Mouse (Mus musculus) monocyte, adult 2 months (primary cell): ENCODE results near the gene Slc2a4.
A peak's percentile ranks its signal among the peaks of the same experiment; 100 is the strongest.
"Not testable (repeated sequence)": the region's sequence is repeated elsewhere in the genome, so short reads cannot be mapped to it uniquely, and the experiment has no call there.

ENCODE experiments used
- DNase-seq, 2 experiments: peaks; one replicate each; pipeline ENCODE4 v3.0.0; 2022; ENCODE audit warnings: low spot score in 2 of 2, low read depth in 1 of 2

Gene Slc2a4

GRCm38 (mm10) chr11:69974907-69975306 lies 26.9 kb upstream of the Slc2a4 start:
- no peak for DNase-seq

DNA sequence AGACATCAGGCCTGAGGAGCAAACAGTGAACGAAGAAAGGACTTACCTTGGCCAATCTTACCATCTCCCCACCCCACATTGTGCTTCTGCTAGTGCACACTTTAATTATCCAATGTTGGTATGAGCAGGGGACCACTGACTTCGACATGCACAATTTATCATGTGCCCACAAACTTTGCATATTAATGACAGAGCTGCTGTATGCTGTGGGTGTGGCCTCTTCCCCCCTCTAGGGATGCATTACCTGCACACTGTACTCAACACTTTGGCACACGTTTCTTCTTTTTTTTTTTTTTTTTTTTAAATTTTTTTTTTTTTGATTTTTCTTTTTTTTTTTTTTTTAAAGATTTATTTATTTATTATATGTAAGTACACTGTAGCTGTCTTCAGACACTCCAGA lies 22.8 kb upstream of the Slc2a4 start:
- DNase-seq = no peak

- DNase-seq = no peak
Measured at GRCm38 (mm10) chr11:69970222-69970621, 22.2 kb upstream of the Slc2a4 start.

- DNase-seq = no peak
Measured at GRCm38 (mm10) chr11:69968793-69969192, 20.8 kb upstream of the Slc2a4 start.

DNA sequence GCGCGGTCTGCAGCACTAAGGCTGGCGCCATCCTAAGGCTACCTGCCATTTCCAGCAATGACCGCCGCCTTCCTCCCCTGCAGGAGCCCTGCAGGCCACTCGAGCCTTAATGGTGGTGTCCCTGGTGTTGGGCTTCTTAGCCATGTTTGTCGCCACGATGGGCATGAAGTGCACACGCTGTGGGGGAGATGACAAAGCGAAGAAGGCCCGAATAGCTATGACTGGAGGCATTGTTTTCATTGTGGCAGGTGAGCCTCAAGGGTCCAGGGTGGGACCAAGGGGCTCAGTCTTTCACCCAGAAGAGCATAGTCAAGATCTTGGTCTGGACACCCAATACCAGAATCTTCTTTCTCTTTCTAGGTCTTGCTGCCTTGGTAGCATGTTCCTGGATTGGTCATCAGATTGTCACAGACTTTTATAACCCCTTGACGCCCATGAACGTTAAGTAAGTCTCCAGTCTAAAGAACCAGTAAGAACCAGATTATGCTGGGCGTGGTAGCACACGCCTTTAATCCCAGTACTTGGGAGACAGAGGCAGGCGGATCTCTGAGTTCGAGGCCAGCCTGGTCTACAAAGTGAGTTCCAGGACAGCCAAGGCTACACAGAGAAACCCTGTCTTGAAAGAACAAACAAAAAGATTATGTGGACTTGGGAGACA lies 19.0 kb upstream of the Slc2a4 start:
- no peak for DNase-seq

GRCm38 (mm10) chr11:69966006-69966859 lies 18.2 kb upstream of the Slc2a4 start:
- no peak for DNase-seq

DNA sequence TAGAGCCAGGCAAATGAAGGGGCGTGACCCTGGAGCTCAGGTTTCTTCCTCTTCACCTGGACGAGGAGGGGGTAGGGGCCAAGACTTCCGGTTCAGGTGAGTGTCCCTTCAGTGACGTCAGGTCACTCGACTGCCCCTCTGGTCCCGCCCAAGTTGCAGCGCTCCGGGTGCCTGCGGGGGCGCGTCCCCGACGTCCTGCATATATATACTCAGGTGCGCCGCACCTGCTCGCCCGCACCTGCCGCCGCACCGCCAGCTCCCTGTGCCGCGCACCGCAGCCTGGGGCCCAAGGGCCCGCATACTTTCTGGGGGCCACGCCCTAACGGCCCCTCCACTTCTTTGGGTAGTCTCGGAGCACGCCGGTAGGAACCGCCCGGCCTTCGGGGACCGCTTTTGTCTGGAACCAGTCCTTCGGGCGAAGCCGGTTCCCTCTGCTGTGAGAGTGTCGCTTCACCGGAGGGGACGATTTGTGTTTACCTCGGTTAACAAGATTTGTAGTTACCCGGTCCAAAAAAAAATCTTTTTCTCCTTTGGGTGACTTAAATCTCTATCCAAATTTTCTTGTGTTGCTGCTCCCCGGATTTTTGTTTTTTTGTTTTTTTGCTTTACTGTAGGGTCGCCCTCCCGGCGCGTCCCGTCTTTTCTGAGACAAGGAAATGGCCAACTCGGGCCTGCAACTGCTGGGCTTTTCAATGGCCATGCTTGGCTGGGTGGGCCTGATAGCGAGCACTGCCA lies 17.4 kb upstream of the Slc2a4 start:
- no peak for DNase-seq

DNA sequence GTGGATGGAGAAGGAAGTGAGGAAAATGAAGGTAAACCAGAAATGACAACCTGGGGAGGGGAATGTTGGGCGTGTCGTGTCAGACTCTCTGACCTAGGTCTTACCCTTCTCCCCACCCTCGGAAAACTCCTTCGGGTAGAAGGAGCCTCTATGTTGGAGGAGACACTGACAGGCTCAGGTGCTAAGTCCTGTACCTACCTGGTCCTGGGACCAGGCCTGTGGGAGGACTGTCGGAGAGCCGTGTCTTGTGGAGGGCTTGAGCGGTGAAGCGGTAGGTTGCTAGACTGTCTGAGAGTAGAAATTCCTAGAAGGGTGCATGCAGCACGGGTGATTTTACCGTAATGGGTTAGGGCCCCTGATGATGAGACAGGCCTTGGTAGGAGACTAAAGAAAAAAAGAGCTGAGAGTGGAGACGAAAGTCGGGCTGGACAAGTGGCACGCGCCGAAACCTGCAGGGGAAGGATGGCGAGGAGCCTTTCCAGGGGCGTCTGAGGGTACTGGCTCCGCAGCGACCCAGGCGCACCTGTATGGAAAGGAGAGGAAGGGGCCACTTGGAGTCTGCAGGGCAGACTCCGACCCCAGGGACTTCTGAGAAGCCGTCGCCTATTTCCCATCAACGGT lies 16.8 kb upstream of the Slc2a4 start, which contains the start of gene Cldn7:
Cldn7 (plus strand) TSS at position 130 of the 621 bp plus-strand sequence.
- no peak for DNase-seq

- no peak for DNase-seq
Measured at GRCm38 (mm10) chr11:69961841-69962240, 13.9 kb upstream of the Slc2a4 start.

DNA sequence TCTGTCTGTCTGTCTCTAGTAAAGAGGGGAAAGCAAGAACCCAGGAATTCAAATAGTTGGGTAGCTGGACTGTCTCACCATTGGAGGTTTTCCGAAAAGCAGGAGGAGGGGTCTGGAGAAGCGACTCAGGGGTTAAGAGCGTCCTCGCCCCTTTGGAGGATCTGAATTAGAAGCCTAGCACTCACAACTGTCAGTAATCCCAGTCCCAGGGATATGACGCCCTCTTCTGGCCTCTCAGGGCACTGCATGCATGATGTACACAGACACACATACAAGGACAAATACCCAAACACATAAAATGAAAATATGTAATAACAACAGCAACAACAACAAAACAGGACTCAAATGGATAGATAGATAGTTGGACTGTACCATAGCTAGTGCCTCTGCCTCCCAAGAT lies 12.6 kb upstream of the Slc2a4 start:
- DNase-seq = no peak

GRCm38 (mm10) chr11:69956218-69956617 lies 8.2 kb upstream of the Slc2a4 start:
- no peak for DNase-seq

DNA sequence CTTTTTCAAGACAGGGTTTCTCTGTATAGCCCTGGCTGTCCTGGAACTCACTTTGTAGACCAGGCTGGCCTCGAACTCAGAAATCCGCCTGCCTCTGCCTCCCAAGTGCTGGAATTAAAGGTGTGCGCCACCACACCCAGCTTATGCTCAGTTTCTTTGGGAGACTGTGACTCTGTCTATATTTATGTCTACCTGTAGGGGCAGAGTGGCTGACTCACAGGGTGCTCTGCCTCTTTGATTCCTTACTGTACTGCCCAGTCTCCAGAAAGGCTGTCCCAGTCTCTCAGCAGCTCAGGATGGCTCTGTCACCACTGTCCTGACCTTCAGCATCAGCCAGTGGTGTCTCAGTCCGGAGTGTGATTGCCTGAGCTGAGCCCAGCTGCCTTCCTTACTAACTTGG lies 7.6 kb upstream of the Slc2a4 start:
- not testable (repeated sequence) for DNase-seq

DNA sequence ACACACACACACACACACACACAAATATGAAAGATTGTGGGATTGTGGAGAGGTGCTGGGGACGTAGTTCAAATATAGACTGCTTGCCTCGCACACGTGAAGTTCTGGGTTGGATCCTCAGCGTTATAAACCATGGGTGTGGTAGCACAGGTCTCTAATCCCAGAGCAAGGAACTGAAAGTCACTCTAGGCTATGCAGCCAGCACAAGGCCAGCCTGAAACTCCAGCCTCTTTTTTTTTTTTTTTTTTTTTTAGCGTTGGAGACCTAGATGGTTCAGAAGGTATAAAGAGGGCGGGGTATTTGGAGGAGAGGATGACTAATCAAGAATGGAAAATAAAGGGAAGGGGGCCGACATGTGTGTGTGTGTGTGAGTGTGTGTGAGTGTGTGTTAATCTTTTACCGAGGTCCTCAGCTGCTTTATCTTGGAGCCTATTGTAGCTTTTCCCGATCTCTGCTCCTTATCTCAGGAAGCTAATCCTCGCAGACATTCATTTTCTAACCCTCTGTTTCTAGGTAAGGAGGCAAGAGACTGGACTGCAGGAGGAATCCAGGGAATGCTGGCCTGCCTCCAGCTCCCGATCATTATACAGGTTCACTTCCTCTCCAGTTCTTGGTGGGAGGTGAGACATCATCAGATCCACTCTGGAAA lies 5.4 kb upstream of the Slc2a4 start:
- DNase-seq = no peak

- DNase-seq = no peak
Measured at GRCm38 (mm10) chr11:69952274-69952673, 4.3 kb upstream of the Slc2a4 start.

- no peak for DNase-seq
Measured at GRCm38 (mm10) chr11:69950807-69951459, 2.9 kb upstream of the Slc2a4 start.

- peak; percentile 70 to 79 for DNase-seq
Measured at GRCm38 (mm10) chr11:69948763-69949150, 769 bp upstream of the Slc2a4 start.

DNA sequence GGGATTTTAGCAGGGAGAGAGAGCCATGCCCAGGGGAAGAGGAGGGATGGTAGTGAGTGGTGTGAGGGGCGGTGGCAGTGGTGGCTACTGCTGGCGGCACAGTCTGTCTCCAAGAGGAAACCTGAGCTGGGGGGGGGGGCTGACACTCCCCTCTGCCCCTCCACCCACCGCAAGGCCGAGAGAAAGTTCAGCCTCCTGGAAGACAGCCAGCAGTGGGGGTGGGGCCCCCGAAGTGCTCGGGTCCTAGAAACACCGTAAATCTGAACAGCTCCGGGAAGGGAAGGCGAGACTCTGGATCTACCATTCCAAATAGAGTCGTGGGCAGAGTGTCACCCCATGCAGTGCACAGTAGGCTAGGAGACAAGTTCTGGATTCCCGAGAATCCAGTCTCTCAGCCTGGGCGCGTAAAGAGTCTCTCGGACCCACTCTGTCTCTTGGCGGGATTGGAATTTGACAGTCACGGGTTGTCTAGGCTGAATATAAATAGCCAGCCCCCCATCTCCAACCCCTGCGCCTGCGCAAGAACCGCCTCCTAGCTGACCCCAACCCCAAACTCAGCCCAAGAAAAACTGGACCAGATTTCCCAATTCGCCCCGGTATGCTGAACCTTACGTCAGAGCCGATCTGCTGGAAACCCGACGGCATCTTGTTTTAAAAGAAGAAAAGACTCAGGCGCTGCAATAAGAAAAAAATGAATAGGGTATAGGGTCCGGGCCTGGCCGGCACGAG lies 487 bp downstream of the Slc2a4 start:
- DNase-seq = no peak

DNA sequence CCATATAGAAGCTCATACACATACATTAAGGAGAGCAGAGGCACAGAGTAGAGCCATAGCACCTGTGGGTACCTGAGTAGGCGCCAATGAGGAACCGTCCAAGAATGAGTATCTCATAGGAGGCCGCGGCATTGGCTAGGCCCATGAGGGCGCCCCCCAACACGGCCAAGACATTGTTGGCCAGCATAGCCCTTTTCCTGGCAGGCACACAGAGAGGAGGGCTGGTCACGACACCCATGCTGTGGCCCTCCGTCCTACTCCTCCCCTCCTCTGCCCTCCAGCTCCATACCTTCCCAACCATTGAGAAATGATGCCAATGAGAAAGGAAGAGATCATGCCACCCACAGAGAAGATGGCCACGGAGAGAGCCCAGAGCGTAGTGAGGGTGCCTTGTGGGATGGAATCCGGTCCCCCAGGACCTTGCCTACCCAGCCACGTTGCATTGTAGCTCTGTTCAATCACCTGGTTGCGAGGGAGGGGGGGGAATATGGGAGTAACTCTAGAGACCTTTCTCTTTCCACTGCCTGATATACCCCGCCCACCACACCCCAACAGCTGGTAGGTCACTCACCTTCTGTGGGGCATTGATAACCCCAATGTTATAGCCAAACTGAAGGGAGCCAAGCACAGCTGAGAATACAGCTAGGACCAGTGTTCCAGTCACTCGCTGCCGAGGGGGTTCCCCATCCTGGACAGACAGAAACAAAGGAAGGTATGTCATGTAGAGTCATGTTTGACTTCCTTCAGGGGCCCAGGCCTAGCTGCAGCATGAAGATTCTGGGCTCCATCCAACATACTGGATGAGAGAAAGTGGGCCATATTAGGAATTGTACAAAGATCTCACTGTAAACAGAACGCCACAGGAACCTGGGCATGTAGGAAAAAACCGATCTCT lies 1.7 kb downstream of the Slc2a4 start:
- DNase-seq = no peak

DNA sequence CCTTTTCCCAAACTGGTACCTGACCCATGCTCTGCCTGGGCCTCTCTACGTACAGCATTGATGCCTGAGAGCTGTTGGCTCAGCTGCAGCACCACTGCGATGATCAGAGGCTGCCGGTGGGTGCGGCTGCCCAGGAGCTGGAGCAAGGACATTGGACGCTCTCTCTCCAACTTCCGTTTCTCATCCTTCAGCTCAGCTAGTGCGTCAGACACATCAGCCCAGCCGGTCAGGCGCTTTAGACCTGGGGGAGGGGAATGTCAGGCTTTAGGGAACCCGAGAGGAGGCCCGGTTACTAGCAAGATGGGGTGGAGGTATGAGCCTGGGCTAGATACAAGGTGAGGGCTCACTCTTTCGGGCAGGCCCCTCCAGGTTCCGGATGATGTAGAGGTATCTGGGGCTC lies 2.8 kb downstream of the Slc2a4 start:
- no peak for DNase-seq
